Mouse (Mus musculus) hindbrain, embryonic 10.5 days (tissue): ENCODE measurements at regions not wholly inside any gene's neighbourhood (a gene's known extent, or its start where the extent isn't known, plus 50 kb on each side); places are given as distances from the start of the nearest gene placed in this dataset.

Experiments
- DNase-seq: peaks from one replicate; pipeline ENCODE4 v3.0.0-alpha.2; 2017; ENCODE audit warnings: low spot score
- H3K27ac ChIP-seq: fragments of 300-500 bp; sonication (generic); 2 replicates; pipeline ENCODE4 v1.5.1; 2016; ENCODE audit warnings: mild to moderate bottlenecking, moderate library complexity
- H3K27me3 ChIP-seq: fragments of 300-500 bp; sonication (generic); 2 replicates; pipeline ENCODE4 v1.6.1; 2016; ENCODE audit warnings: mild to moderate bottlenecking; ENCODE audit not compliant: poor library complexity, insufficient read depth, severe bottlenecking
- H3K36me3 ChIP-seq: fragments of 300-500 bp; sonication (generic); 2 replicates; pipeline ENCODE4 v1.6.1; 2016; ENCODE audit warnings: mild to moderate bottlenecking, moderate library complexity
- H3K4me1 ChIP-seq: fragments of 300-500 bp; sonication (generic); replicated peaks from 2 replicates; pipeline ENCODE4 v1.6.1; 2016; ENCODE audit warnings: mild to moderate bottlenecking
- H3K4me3 ChIP-seq: fragments of 300-500 bp; sonication (generic); 2 replicates; pipeline ENCODE4 v1.5.1; 2016; ENCODE audit warnings: mild to moderate bottlenecking, moderate library complexity
- H3K9me3 ChIP-seq: fragments of 300-500 bp; sonication (generic); 2 replicates; pipeline ENCODE4 v1.6.1; 2016; ENCODE audit warnings: mild to moderate bottlenecking, moderate library complexity
- WGBS: fragments of 180-500 bp; shearing (Covaris S2); methylation state at CpG from one replicate; pipeline ENCODE4 v1.1.7; 2016; 5-methylcytosine and 5-hydroxymethylcytosine counted together

- Histone ChIP-seq H3K9me3 (no peaks in the 10 kb centered on the region), H3K4me3 (no peak overlapping the region), H3K27me3 (peaks cover 32% of the 10 kb centered on the region), H3K4me1 (peaks cover 25% of the 10 kb centered on the region), H3K36me3 (no peaks in the 10 kb centered on the region), H3K27ac (peak overlapping the region; percentile 78; the same call in 1 of the 2 replicates)
- DNase-seq, result peak; percentile 51
- WGBS, result 43% methylated on average over 6 of the region's 6 CpGs
Measured at GRCm38 (mm10) chr1:57243607-57244408, 133.6 kb upstream of the 1700066M21Rik start.

DNA sequence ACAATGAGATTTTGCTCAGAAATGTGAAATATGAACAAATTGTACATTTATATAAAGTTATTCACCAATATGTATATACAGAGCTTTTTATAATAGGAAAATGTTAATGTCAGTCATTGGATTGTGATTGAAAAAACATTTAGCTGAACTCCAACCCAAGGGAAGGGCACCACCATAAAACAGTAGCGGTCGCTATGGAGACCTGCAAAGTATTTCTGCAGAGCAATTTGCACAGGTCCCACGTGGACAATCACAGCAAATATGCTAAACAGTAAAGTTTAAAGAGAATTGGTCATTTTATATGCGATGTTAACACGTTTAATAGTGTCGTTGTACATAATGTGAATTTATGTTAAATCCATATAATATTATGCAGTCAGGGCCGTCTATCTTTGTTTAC is 117.8 kb upstream of the 1700066M21Rik start:
- DNase-seq, result no peak
- H3K9me3 ChIP-seq, result no peaks in the 10 kb centered on the region
- no peak overlapping the region for H3K4me3 ChIP-seq
- H3K36me3 ChIP-seq, result no peaks in the 10 kb centered on the region
- H3K27ac ChIP-seq, result no peak overlapping the region
- H3K4me1 ChIP-seq, result peaks cover 10% of the 10 kb centered on the region
- WGBS, result 70% methylated on average over 7 of the region's 7 CpGs
- no peaks in the 10 kb centered on the region for H3K27me3 ChIP-seq

GRCm38 (mm10) chr1:57265012-57265760 is 112.2 kb upstream of the 1700066M21Rik start:
- Histone ChIP-seq H3K4me3 (no peak overlapping the region), H3K27ac (no peak overlapping the region), H3K36me3 (no peaks in the 10 kb centered on the region), H3K27me3 (no peaks in the 10 kb centered on the region; the same call in 1 of the 2 replicates), H3K4me1 (peaks cover 9% of the 10 kb centered on the region), H3K9me3 (no peaks in the 10 kb centered on the region)
- no peak for DNase-seq
- 60% methylated on average over 12 of the region's 12 CpGs for WGBS

DNA sequence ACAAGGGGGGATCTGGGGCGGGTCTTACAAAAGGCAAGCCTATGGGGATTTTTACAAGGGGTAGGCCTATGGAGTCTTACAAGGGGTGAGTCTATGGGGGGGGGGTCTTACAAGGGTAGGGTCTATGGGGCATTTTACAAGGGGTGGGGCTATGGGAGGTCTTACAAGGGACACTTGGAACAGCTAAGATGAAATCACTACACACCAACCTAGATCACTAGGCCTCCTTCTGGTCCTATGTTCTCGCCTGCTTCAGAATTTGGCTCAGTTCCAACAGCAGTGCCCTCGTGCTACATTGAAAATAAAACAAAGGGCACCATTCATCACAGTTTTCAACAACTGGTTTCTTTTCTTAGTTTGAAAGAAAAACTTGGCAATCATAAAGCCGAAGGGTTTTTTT is 110.7 kb upstream of the 1700066M21Rik start:
- 71% methylated on average over 4 of the region's 4 CpGs for WGBS
- Histone ChIP-seq H3K27me3 (no peaks in the 10 kb centered on the region; the same call in 1 of the 2 replicates), H3K36me3 (no peaks in the 10 kb centered on the region), H3K4me1 (peaks cover 9% of the 10 kb centered on the region), H3K9me3 (no peaks in the 10 kb centered on the region), H3K4me3 (no peak overlapping the region), H3K27ac (0 out of 2 replicates have a peak overlapping the region, but pooled peaks have one; percentile 23)
- DNase-seq, result no peak

- H3K4me1 ChIP-seq, result peaks cover 9% of the 10 kb centered on the region
- no peak for DNase-seq
- no peaks in the 10 kb centered on the region; the same call in 1 of the 2 replicates for H3K27me3 ChIP-seq
- no peak overlapping the region for H3K4me3 ChIP-seq
- H3K9me3 ChIP-seq, result no peaks in the 10 kb centered on the region
- H3K27ac ChIP-seq, result no peak overlapping the region
- no peaks in the 10 kb centered on the region for H3K36me3 ChIP-seq
- WGBS, result 70% methylated on average over 2 of the region's 2 CpGs
Measured at GRCm38 (mm10) chr1:57267851-57268250, 109.6 kb upstream of the 1700066M21Rik start.

GRCm38 (mm10) chr1:57269679-57270354 is 107.6 kb upstream of the 1700066M21Rik start:
- WGBS, result 47% methylated on average over 13 of the region's 13 CpGs
- no peak overlapping the region for H3K4me3 ChIP-seq
- H3K4me1 ChIP-seq, result peaks cover 9% of the 10 kb centered on the region
- no peak overlapping the region for H3K27ac ChIP-seq
- no peaks in the 10 kb centered on the region for H3K36me3 ChIP-seq
- peak; percentile 71 for DNase-seq
- no peaks in the 10 kb centered on the region for H3K9me3 ChIP-seq
- H3K27me3 ChIP-seq, result no peaks in the 10 kb centered on the region; the same call in 1 of the 2 replicates

- H3K27ac ChIP-seq, result no peak overlapping the region
- no peaks in the 10 kb centered on the region; the same call in 1 of the 2 replicates for H3K27me3 ChIP-seq
- no peaks in the 10 kb centered on the region for H3K9me3 ChIP-seq
- H3K36me3 ChIP-seq, result no peaks in the 10 kb centered on the region
- H3K4me1 ChIP-seq, result no peaks in the 10 kb centered on the region
- H3K4me3 ChIP-seq, result no peak overlapping the region
- DNase-seq, result no peak
- 92% methylated on average over 5 of the region's 5 CpGs for WGBS
Measured at GRCm38 (mm10) chr1:57272593-57272992, 104.8 kb upstream of the 1700066M21Rik start.

DNA sequence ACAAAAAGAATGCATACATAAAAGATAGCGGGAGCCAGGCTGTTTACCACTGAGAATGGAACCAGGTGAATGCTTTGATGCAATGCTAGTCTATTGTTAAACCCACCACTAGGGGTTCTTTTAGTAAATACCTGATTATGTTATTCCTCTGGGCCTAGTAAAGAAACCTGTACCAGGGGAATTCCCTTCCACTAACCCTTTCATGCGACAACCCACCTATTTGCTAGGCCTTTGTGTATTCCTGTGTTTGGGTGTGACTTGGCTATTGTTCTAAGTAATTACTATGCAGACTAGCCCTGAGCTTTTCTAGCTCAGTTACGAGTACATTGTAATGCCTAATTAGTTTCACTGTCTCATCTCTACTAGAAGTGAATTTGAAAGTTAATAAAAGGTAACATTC is 95.9 kb upstream of the 1700066M21Rik start:
- no peak overlapping the region for H3K27ac ChIP-seq
- no peak for DNase-seq
- 85% methylated on average over 3 of the region's 3 CpGs for WGBS
- no peak overlapping the region for H3K4me3 ChIP-seq
- no peaks in the 10 kb centered on the region for H3K36me3 ChIP-seq
- no peaks in the 10 kb centered on the region for H3K4me1 ChIP-seq
- no peaks in the 10 kb centered on the region for H3K9me3 ChIP-seq
- H3K27me3 ChIP-seq, result no peaks in the 10 kb centered on the region

GRCm38 (mm10) chr1:57296186-57296585 is 81.2 kb upstream of the 1700066M21Rik start:
- Histone ChIP-seq H3K9me3 (no peaks in the 10 kb centered on the region), H3K4me1 (no peaks in the 10 kb centered on the region), H3K36me3 (no peaks in the 10 kb centered on the region), H3K27me3 (no peaks in the 10 kb centered on the region), H3K27ac (no peak overlapping the region), H3K4me3 (no peak overlapping the region)
- no peak for DNase-seq
- 91% methylated on average over 1 of the region's 1 CpGs for WGBS

DNA sequence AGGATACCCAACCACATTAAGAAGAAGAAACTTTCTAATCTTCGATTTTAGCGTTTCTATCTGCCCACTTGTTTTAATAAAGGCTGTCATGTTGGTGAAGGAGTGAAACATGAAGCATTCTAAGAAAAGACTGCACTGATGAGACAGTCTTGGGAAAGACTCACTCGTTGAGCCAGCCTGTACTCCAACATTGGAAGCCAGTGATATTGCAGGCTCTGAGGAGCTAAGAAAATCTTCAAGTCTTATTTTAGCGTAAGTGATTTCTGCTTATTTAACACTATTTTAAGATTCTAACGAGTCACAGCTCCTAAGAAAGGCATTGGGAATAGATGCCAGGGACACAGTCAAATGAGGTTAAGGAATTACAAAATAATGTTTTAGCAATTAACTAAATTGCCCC is 78.9 kb upstream of the 1700066M21Rik start:
- WGBS, result 84% methylated on average over 5 of the region's 5 CpGs
- Histone ChIP-seq H3K9me3 (no peaks in the 10 kb centered on the region), H3K27me3 (no peaks in the 10 kb centered on the region), H3K4me3 (no peak overlapping the region), H3K4me1 (no peaks in the 10 kb centered on the region), H3K36me3 (no peaks in the 10 kb centered on the region), H3K27ac (no peak overlapping the region)
- no peak for DNase-seq

GRCm38 (mm10) chr1:57301260-57301979 is 76.0 kb upstream of the 1700066M21Rik start:
- WGBS, result 74% methylated on average over 8 of the region's 8 CpGs
- Histone ChIP-seq H3K27me3 (no peaks in the 10 kb centered on the region), H3K36me3 (no peaks in the 10 kb centered on the region), H3K27ac (no peak overlapping the region), H3K4me1 (no peaks in the 10 kb centered on the region), H3K9me3 (no peaks in the 10 kb centered on the region), H3K4me3 (no peak overlapping the region)
- no peak for DNase-seq

GRCm38 (mm10) chr1:57301980-57302331 is 75.5 kb upstream of the 1700066M21Rik start:
- no peaks in the 10 kb centered on the region for H3K27me3 ChIP-seq
- H3K27ac ChIP-seq, result no peak overlapping the region
- no peaks in the 10 kb centered on the region for H3K4me1 ChIP-seq
- H3K9me3 ChIP-seq, result no peaks in the 10 kb centered on the region
- no peaks in the 10 kb centered on the region for H3K36me3 ChIP-seq
- no peak overlapping the region for H3K4me3 ChIP-seq
- no peak for DNase-seq
- 88% methylated on average over 6 of the region's 6 CpGs for WGBS
